Mouse (Mus musculus) midbrain, embryonic 10.5 days (tissue): ENCODE measurements around the gene D10Wsu102e. TPM values are rescaled to one million over a fixed set of nuclear protein-coding genes. Genes with fewer than 3 reads are reported as not detected.

Experiments used
- DNase-seq: peaks from one replicate; pipeline ENCODE4 v3.0.0-alpha.2; 2017; ENCODE audit warnings: low spot score
- H3K27ac ChIP-seq: fragments of 300-500 bp; sonication (generic); replicated peaks from 2 replicates; pipeline ENCODE4 v1.5.1; 2016; ENCODE audit warnings: mild to moderate bottlenecking
- H3K27me3 ChIP-seq: fragments of 300-500 bp; sonication (generic); 2 replicates; pipeline ENCODE4 v1.6.1; 2016; ENCODE audit warnings: low read depth, mild to moderate bottlenecking; ENCODE audit not compliant: poor library complexity, severe bottlenecking
- H3K36me3 ChIP-seq: fragments of 300-500 bp; sonication (generic); 2 replicates; pipeline ENCODE4 v1.6.1; 2016; ENCODE audit warnings: mild to moderate bottlenecking, moderate library complexity
- H3K4me1 ChIP-seq: fragments of 300-500 bp; sonication (generic); 2 replicates; pipeline ENCODE4 v1.6.1; 2016
- H3K4me3 ChIP-seq: fragments of 300-500 bp; sonication (generic); 2 replicates; pipeline ENCODE4 v1.5.1; 2016; ENCODE audit warnings: mild to moderate bottlenecking, moderate library complexity
- H3K9me3 ChIP-seq: fragments of 300-500 bp; sonication (generic); replicated peaks from 2 replicates; pipeline ENCODE4 v1.6.1; 2016; ENCODE audit warnings: mild to moderate bottlenecking
- WGBS: fragments of 180-500 bp; shearing (Covaris S2); methylation state at CpG from one replicate; pipeline ENCODE4 v1.1.7; 2016; 5-methylcytosine and 5-hydroxymethylcytosine counted together
- polyA plus RNA-seq: library from polyadenylated mRNA; unstranded; fragments of >200 nt; fragmentation: Nextera tagmentation; extraction: Ambion mirVana; gene quantifications from 2 replicates; pipeline ENCODE4 v1.2.1, GENCODE M21; 2016

The D10Wsu102e gene
- polyA plus RNA-seq, 1 experiment from 2014 or later = 1.2 TPM

DNA sequence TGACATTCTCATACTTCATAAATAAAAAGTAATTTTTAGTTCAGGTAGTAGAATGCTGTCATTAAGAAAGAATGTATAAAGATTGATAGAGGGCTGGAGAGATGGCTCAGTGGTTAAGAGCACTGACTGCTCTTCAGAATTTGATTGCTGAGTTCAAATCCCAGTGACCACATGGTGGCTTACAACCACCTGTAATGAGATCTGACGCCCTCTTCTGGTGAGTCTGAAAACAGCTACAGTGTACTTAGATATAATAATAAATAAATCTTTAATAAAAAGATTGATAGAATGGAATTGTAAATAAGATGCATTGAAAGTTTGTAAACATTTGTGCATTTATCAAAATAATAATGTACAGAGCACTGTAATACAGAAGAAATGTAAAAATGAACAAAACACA is 176.4 kb downstream of the D10Wsu102e start:
- H3K27ac ChIP-seq = no peak overlapping the region
- H3K4me3 ChIP-seq = no peak overlapping the region
- no peaks in the 10 kb centered on the region for H3K36me3 ChIP-seq
- H3K9me3 ChIP-seq = no peaks in the 10 kb centered on the region
- peaks cover 14% of the 10 kb centered on the region for H3K4me1 ChIP-seq
- WGBS = 2% methylated on average over 1 of the region's 1 CpGs
- DNase-seq = no peak
- H3K27me3 ChIP-seq = peaks cover 27% of the 10 kb centered on the region

Other genes starting within 250 kb of the D10Wsu102e start
- 0.36 and 0.70 TPM in 2 replicates for gene Slc41a2, start 22.3 kb upstream of the D10Wsu102e start, polyA plus RNA-seq
- 2.0 and 5.0 TPM in 2 replicates for gene Aldh1l2, start 173.9 kb downstream of the D10Wsu102e start, polyA plus RNA-seq
- gene Washc4, start 183.5 kb downstream of the D10Wsu102e start, polyA plus RNA-seq = 38.5 and 40.6 TPM in 2 replicates